Mouse (Mus musculus) B cell, adult 2 months (primary cell): ENCODE measurements around the gene Rcan2.

Experiments used
- DNase-seq, 2 experiments: peaks; one replicate each; pipeline ENCODE4 v3.0.0; 2022

Rcan2 gene

GRCm38 (mm10) chr17:43827261-43827660 is 26.1 kb downstream of the Rcan2 start:
- no peak for DNase-seq

- DNase-seq, result no peak
Measured at GRCm38 (mm10) chr17:43832401-43833124, 31.4 kb downstream of the Rcan2 start.

- no peak for DNase-seq
Measured at GRCm38 (mm10) chr17:43840208-43840607, 39.1 kb downstream of the Rcan2 start.

GRCm38 (mm10) chr17:43846714-43847113 is 45.6 kb downstream of the Rcan2 start:
- DNase-seq, result no peak

- DNase-seq, result no peak
Measured at GRCm38 (mm10) chr17:43848903-43849302, 47.8 kb downstream of the Rcan2 start.

GRCm38 (mm10) chr17:43855132-43855531 is 54.0 kb downstream of the Rcan2 start:
- no peak for DNase-seq

GRCm38 (mm10) chr17:43856081-43856480 is 54.9 kb downstream of the Rcan2 start:
- DNase-seq, result no peak

GRCm38 (mm10) chr17:43868808-43869207 is 67.7 kb downstream of the Rcan2 start:
- DNase-seq, result no peak

GRCm38 (mm10) chr17:43869677-43870076 is 68.5 kb downstream of the Rcan2 start:
- peak; percentile 60 to 63 for DNase-seq

- no peak for DNase-seq
Measured at GRCm38 (mm10) chr17:43874417-43874816, 73.3 kb downstream of the Rcan2 start.

GRCm38 (mm10) chr17:43877425-43877824 is 76.3 kb downstream of the Rcan2 start:
- no peak for DNase-seq

- peak; percentile 1 to 8 for DNase-seq
Measured at GRCm38 (mm10) chr17:43883016-43883415, 81.9 kb downstream of the Rcan2 start.

GRCm38 (mm10) chr17:43886262-43886661 is 85.1 kb downstream of the Rcan2 start:
- no peak for DNase-seq

- DNase-seq, result no peak
Measured at GRCm38 (mm10) chr17:43887931-43888330, 86.8 kb downstream of the Rcan2 start.

GRCm38 (mm10) chr17:43897346-43897745 is 96.2 kb downstream of the Rcan2 start:
- no peak for DNase-seq

GRCm38 (mm10) chr17:43899405-43900092 is 98.4 kb downstream of the Rcan2 start:
- no peak for DNase-seq

- DNase-seq, result no peak
Measured at GRCm38 (mm10) chr17:43900133-43900532, 99.0 kb downstream of the Rcan2 start.

- no peak for DNase-seq
Measured at GRCm38 (mm10) chr17:43901474-43901873, 100.3 kb downstream of the Rcan2 start.

- no peak for DNase-seq
Measured at GRCm38 (mm10) chr17:43903807-43904771, 102.9 kb downstream of the Rcan2 start.

GRCm38 (mm10) chr17:43904896-43905295 is 103.7 kb downstream of the Rcan2 start:
- DNase-seq, result no peak

GRCm38 (mm10) chr17:43906728-43907127 is 105.6 kb downstream of the Rcan2 start:
- DNase-seq, result no peak

GRCm38 (mm10) chr17:43916128-43916527 is 115.0 kb downstream of the Rcan2 start:
- DNase-seq, result no peak

- no peak for DNase-seq
Measured at GRCm38 (mm10) chr17:43917143-43917542, 116.0 kb downstream of the Rcan2 start.
